Mouse (Mus musculus): Measurements from ENCODE around the gene Rgs7bp. TPM values are rescaled to one million over a fixed set of nuclear protein-coding genes. Genes with fewer than 3 reads are reported as not detected.

Gene Rgs7bp
- total RNA-seq, 2 experiments from 2014 or later = 0.48 to 0.70 TPM

DNA sequence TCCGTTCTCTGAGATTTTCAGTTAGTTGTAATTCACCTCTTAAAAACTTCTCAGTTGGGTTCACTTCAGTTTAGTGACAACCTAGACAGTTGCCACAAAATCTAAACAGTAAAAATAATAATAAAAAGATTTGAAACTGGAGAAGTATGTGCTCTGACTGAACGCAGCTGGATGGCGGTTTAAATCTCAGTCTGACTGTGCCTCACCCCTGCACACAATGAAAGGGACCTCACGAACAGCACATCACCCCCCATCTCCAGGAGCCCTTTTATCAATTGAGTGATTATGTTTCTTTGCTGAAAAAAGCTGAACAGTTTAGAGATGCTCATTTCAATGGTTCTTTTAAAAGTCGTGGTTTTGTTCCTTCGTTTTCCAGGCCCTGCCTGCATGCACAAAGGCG, 146.0 kb downstream of the Rgs7bp start:
- no peak for TF ChIP-seq CTCF (IDR thresholded peaks at IDR 0.05)
- no peak overlapping the region for H3K27ac ChIP-seq
- intact Hi-C loops (cut with DNase I) = no loop called here
- DNase-seq = no peak
- no peak overlapping the region for H3K4me3 ChIP-seq

Other genes with a start within 250 kb of the Rgs7bp start
- gene Cwc27, start 237.8 kb downstream of the Rgs7bp start, total RNA-seq (2021) = 10 to 100 TPM; 11.0 to 12.1 TPM
- under 1 TPM in 1 of 2 experiments, not detected in 1; 0.56 TPM for gene Shisal2b, start 191.0 kb downstream of the Rgs7bp start, total RNA-seq (2021)
- gene 4933425L06Rik, start 27.2 kb upstream of the Rgs7bp start, total RNA-seq (2021) = not detected
- under 1 TPM in 1 of 2 experiments, not detected in 1; 0.14 TPM for gene Rnf180, start 239.9 kb upstream of the Rgs7bp start, total RNA-seq (2021)

All from gastrocnemius, adult 2 months (tissue).